Mouse (Mus musculus) mouse trophoblast stem cell (cell line): ENCODE measurements around the gene Ptprg.

ENCODE experiments used
- in situ Hi-C, 2 experiments: fragments of 300-500 bp; cut with MseI, MboI; formaldehyde crosslinking; loops; 2 replicates in 1 of 2; 3 replicates in 1 of 2; pipeline ENCODE4 v1.15.1; 2025

Ptprg gene

GRCm38 (mm10) chr14:12136536-12136935 is 583.2 kb downstream of the Ptprg start:
- in situ Hi-C loops, result loop anchor here in 1 of 2 experiments (5.0 kb wide), 1 partner anchor 104 kb away; no protein-coding TSS in a partner anchor

DNA sequence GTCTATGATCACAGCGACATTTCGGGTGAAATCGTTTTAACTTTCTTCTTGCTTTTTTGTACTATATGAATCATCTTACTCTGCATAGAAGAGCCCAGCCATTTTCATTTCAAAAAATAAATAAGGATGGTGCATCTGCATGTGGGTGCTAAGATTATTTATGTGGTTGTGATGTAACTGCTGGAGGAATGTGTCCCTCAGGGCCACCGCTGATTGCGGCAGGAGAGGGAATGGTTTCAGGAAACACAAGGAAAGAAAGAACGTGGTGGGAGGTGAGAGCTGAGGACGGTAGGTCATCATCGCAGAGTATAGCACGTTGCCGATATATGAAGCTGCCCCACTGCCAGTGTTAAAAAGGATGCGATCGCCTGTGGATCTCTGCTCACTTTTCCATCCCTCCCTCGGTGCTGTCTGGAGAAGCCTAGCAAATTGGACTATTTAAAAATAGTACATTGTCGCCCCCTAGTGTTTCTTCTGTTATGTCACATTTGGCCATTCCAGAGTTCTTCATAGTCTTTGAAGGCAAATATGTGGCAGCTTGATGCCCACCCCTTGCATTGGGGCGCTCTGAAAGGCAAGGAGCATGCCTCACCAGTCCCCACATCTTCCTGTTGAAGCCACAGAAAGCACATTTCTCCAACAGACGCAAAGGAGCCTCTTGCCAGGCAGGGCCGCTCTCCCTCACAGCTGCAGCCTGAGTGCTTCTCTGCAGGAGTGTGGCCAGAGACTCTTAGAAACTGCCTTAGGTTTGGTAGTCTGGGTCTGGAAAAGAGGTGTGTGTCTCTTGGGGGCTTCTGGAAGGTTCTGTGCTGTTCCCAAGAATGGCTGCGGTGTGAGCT is 586.5 kb downstream of the Ptprg start:
- in situ Hi-C loops, result loop anchor here in 1 of 2 experiments (5.0 to 10.0 kb wide), 2 partner anchors 108 to 585 kb away; partner anchors contain the start of gene Ptprg

DNA sequence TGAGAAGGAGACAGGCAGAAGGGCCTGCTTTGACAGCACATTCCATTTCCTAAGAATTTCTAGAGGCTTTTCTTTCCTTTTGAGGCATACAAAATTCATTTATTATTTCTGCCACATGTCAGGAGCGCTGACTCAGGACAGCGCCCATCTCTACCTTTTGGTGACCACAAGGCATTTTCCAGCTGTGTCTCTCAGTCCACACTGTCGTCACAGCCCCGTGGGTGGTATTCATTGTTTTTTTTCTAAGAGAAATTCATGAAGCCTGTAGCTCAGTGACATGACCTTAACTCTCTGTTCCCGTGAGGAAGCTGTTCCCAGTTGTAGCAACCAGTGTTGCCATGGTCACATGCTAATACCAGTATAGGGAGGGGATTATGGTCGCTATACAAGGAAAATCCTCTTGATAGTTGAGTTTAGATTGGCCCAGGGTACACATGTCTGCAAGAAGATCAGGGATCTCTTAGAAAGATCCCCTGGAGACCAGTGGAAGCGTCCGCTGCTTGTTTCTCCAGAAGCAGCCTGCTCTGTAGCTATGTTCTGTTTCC is 590.7 kb downstream of the Ptprg start:
- in situ Hi-C loops, result loop anchor here in 1 of 2 experiments (10.0 kb wide), 1 partner anchor 589 kb away; the partner anchor contains the start of gene Ptprg

DNA sequence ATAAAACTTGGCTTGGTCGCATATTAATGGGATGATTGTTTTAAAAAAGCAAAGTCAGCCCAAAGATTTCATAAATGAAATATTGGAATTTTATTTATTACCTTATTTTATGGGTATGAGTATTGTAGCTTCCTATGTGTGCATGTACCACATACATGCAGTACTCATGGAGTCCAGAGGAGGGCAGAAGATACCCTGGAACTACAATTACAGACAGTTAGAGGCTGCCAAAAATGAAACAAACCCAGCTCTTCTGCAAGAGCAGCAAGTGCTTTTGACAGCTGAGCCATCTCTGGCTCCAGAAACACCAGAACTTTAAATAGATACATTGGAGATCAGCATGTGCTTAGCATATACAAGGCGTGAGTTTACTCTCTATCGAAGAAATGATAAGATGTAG is 592.6 kb downstream of the Ptprg start:
- in situ Hi-C loops, result loop anchor here in 1 of 2 experiments (10.0 kb wide), 1 partner anchor 591 kb away; the partner anchor contains the start of gene Ptprg

- in situ Hi-C loops, result loop anchor here in 1 of 2 experiments (10.0 kb wide), 1 partner anchor 595 kb away; the partner anchor contains the start of gene Ptprg
Measured at GRCm38 (mm10) chr14:12149529-12149928, 596.2 kb downstream of the Ptprg start.

DNA sequence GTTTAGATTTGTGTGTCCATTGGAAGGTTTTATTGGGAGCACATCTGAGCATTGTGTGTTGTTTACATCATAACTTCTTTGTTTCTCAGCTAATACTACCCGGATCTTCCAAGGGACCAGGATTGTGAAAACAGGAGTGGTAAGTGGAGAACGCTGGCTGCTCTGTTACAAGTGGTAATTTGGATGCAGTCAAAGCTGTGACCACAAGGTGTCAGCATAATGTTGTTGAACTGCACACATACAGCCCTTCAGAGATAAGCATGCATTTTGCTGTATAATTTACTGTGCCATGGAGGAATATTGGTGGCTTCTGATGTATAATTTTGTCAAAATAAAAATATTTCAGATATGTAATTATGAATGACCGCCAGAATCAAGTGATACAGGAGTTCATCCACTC is 598.6 kb downstream of the Ptprg start:
- in situ Hi-C loops, result loop anchor here in 1 of 2 experiments (10.0 kb wide), 1 partner anchor 383 kb away; no protein-coding TSS in a partner anchor

DNA sequence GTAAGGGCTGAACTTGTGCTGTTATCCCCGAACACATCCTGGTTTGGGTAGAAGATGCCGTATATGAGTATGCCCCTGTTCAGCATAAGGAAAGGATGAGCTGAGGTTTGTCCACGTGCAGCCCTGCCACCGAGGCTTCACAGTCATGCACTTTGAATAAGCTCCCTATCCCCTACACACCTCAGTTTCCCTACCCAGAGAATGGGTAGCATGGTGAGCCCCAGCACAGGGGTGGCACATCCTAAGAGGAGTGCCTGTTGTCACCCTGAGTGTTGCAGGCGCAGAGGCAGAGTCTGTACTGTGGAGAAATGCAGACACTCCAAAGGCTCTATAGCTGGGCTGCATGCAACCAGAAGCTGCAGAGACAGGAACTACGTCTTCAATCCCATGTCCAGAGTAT is 599.4 kb downstream of the Ptprg start:
- in situ Hi-C loops, result loop anchor here in 1 of 2 experiments (10.0 kb wide), 1 partner anchor 382 kb away; no protein-coding TSS in a partner anchor

DNA sequence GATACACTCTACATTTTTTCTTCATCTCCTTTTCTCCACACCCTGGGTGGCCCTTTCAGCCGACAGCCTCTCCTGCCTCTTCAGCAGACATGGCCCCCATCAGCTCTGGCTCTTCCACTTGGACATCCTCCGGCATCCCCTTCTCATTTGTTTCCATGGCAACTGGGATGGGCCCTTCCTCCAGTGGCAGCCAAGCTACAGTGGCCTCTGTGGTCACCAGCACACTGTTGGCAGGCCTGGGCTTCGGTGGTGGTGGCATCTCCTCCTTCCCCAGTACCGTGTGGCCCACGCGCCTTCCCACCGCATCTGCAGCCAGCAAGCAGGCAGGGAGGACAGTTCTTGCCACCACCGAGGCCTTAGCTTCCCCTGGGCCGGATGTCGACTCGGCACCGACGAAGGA is 600.3 kb downstream of the Ptprg start:
- in situ Hi-C loops, result loop anchor here in 1 of 2 experiments (10.0 kb wide), 1 partner anchor 381 kb away; no protein-coding TSS in a partner anchor

DNA sequence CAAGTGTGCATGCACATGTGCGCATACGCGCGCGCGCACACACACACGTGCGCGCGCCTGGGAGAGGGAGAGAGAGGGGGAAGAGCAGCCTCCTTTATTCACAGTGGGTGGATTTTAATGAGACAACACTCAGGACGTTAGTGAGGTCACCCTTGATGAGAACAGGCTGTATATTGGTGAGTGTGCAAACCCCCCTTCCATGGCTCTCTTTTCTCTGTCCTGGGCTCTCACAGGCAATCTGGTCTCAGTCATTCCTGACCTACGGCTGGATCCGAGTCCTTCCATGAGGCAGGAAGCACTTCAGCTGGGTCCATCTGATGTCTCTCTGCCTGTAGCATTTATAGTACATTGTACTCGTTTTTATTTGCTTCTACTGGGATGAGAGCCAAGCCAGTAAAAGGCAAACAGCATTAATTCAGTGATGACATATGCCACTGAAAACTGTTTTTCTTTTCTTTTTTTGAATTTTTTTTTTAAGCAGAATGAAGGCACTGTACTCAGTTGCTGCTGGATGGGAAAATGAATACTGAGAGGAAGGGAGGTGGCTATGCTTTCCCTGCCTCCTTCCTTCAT is 608.5 kb downstream of the Ptprg start:
- in situ Hi-C loops, result no loop called here

GRCm38 (mm10) chr14:12162331-12162854 is 609.1 kb downstream of the Ptprg start:
- in situ Hi-C loops, result no loop called here

DNA sequence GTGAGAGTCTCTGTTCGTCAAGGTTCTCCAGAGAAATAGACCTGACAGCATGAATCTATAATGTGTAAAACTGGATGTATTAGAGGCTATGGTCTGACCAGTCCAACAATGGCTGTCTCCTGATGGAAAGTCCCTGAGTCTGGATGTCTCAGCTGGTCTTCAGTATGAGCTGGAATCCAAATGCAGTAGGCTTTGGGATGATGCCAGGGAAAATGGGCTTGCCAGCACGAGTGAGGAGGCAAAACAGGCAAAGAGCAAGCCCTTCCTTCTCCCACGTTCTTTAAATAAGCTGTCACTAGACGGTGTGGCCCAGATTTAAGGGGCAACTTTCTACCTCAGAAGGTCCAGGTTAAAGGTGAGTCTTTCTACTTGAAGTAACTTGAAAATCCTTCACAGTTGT is 609.9 kb downstream of the Ptprg start:
- in situ Hi-C loops, result no loop called here

DNA sequence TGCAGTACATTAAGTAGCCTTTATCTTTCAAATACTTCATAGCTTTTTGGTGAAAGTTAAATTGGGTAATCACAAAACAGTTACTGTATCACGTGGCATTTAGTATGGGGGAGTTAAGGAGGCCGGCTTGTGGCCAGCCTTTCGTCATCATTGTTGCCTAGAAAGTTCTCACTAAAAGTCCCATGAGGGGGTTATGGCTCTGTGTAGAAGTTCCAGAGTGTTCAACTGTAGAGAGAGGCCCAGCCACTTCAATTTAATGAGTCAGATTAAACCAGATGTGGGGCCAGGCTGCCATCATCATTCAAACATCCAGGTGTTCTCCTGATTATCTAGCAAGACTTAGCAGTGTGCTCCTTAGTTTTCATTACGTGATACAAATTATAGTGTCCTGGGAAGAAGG is 613.9 kb downstream of the Ptprg start:
- in situ Hi-C loops, result no loop called here

DNA sequence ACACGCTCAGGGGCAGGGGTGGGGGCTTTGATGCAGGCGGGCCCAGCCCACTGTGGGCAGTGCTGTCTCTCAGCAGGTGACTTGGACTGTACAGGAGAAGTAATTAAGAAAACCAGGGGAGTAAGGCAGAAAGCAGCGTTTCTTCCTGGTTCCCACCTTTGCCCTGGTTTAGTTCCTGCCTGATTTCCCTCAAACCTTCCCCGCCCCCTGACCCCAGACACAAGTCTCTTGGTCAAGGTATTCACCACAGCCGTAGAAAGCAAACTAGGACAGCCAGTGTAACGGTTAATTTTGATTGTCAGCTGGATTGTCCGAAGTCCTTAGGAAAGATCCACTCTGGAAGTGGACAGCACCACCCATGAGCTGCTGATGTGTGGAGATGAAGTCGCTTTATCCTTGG is 614.3 kb downstream of the Ptprg start:
- in situ Hi-C loops, result no loop called here

DNA sequence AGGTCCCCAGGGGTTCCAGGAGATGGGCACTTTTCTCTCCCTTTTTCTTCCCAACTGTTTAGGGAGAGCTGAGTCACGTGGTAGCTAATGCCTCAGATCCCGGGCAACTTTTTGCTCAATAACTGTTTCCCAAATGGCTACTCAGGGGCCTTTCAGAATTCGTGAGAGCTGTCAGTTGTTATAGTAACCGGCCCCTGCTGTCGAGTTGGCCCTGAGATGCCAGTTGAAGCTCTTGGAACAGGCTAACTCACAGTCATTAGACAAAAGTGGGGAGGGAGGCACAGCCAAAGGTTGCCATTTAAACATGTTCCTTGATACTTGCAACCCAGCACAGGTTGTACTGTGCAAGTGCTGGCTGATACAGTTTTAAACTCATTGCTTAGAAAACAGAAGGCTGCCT is 624.1 kb downstream of the Ptprg start:
- in situ Hi-C loops, result no loop called here

- in situ Hi-C loops, result no loop called here
Measured at GRCm38 (mm10) chr14:12178645-12179044, 625.3 kb downstream of the Ptprg start.

DNA sequence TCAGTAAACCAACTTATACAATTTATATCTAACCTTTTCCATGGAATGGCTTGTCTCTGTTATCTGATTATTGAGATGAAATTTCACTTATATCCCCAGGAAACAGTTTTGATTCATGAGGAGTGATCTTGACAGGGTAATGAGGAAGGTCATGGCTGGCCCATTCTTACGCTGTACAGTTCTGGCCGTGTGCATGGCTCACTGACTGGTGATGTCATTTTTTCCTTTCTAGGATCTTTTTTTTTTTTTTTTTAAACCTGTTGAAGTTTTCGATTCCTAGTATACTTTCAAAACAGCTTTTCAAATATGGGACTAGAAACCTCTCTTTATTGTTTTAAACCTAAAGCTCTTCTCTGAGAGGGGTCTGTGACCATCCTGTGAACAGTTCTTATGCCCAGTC is 626.8 kb downstream of the Ptprg start:
- in situ Hi-C loops, result no loop called here

GRCm38 (mm10) chr14:12185040-12185439 is 631.7 kb downstream of the Ptprg start:
- in situ Hi-C loops, result no loop called here

- in situ Hi-C loops, result no loop called here
Measured at GRCm38 (mm10) chr14:12188352-12188751, 635.0 kb downstream of the Ptprg start.

DNA sequence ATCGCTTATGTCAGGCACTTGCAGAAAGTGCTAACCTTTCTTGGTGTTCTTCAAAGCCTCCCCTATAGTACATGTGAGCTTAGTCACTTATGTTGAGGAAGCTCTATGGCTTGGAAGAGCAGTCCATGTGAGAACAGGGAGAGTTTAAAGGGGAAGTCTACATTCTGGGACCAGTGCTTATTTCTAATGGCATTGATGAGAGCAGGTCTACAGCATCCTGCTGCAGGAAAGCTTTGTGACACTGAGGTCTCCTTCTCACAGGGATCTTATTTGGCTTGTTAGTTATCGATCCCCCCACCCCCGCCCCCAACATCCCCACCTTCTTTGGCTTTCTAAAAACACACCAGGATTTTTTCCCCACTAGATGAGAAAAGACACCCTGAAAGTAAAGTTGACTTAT is 635.9 kb downstream of the Ptprg start:
- in situ Hi-C loops, result no loop called here

- in situ Hi-C loops, result no loop called here
Measured at GRCm38 (mm10) chr14:12189717-12190600, 636.6 kb downstream of the Ptprg start.

DNA sequence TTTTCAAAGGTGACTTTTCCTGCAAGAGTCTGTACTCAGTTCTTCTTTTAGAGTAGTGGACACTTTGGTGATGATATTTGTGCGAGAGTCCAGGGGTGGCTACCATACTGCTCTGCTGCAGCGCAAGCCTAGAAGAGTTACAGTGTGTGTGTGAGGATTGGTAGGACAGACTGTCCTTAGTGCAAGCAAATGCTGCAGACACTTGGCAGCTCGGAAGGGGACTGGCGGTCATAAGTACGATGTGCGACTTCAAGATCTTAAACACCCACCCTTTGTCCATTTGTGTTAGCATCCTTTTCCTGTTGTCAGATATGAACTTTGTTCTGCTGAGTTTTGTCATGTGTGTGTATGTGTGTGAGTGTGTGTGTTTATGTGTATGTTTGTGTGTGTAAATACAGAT is 637.7 kb downstream of the Ptprg start:
- in situ Hi-C loops, result no loop called here
